Mouse (Mus musculus) hindbrain, postnatal 0 days (tissue): Measurements from ENCODE around the gene Trim43a. TPM values are rescaled to one million over a fixed set of nuclear protein-coding genes. Genes with fewer than 3 reads are reported as not detected.
"Not testable (repeated sequence)": the region's sequence is repeated elsewhere in the genome, so short reads cannot be mapped to it uniquely, and the experiment has no call there.

Experiments used
- ATAC-seq: fragments of 200-750 bp; cut with Nextera tagmentation; 2 replicates; pipeline ENCODE4 v1.8.0; 2017; ENCODE audit warnings: mild to moderate bottlenecking, moderate TSS enrichment, moderate library complexity
- DNase-seq: peaks from one replicate; pipeline ENCODE4 v3.0.0-alpha.2; 2015; ENCODE audit warnings: low spot score
- H3K27ac ChIP-seq: fragments of 300-500 bp; sonication (generic); 2 replicates; pipeline ENCODE4 v1.5.1; 2014; ENCODE audit warnings: mild to moderate bottlenecking
- H3K27me3 ChIP-seq: fragments of 300-500 bp; sonication (generic); 2 replicates; pipeline ENCODE4 v1.6.1; 2014; ENCODE audit warnings: low read length, mixed read lengths; ENCODE audit not compliant: insufficient read depth
- H3K36me3 ChIP-seq: fragments of 300-500 bp; sonication (generic); 2 replicates; pipeline ENCODE4 v1.6.1; 2014; ENCODE audit warnings: low read length, mixed read lengths; ENCODE audit not compliant: insufficient read depth
- H3K4me1 ChIP-seq: fragments of 300-500 bp; sonication (generic); 2 replicates; pipeline ENCODE4 v1.6.1; 2014; ENCODE audit warnings: antibody characterized with exemption, low read length, mixed read lengths; ENCODE audit not compliant: insufficient read depth
- H3K4me2 ChIP-seq: fragments of 300-500 bp; sonication (generic); 2 replicates; pipeline ENCODE4 v1.6.1; 2014; ENCODE audit warnings: low read depth, mild to moderate bottlenecking, low read length, moderate library complexity, mixed read lengths
- H3K4me3 ChIP-seq: fragments of 300-500 bp; sonication (generic); 2 replicates; pipeline ENCODE4 v1.5.1; 2014; ENCODE audit warnings: low read length
- H3K9ac ChIP-seq: fragments of 300-500 bp; sonication (generic); replicated peaks from 2 replicates; pipeline ENCODE4 v1.6.1; 2014; ENCODE audit warnings: mild to moderate bottlenecking, low read length, moderate library complexity, mixed read lengths
- H3K9me3 ChIP-seq: fragments of 300-500 bp; sonication (generic); 2 replicates; pipeline ENCODE4 v1.6.1; 2016; ENCODE audit warnings: low read length, mixed read lengths
- CTCF ChIP-seq: IDR thresholded peaks from 2 replicates; pipeline ENCODE4 v1.5.1; 2016; ENCODE audit warnings: antibody characterized with exemption, control low read depth, low read depth
- WGBS: fragments of 180-500 bp; shearing (Covaris S2); extraction: QIAGEN DNeasy Blood & Tissue Kit; methylation state at CpG from one replicate; pipeline ENCODE4 v1.1.7; 2014; 5-methylcytosine and 5-hydroxymethylcytosine counted together
- polyA plus RNA-seq: library from polyadenylated mRNA; unstranded; fragments of >200 nt; fragmentation: Nextera tagmentation; extraction: Ambion mirVana; gene quantifications from 2 replicates; pipeline ENCODE4 v1.2.1, GENCODE M21; 2015
- total RNA-seq: library from RNA; depleted of rRNA; stranded (reverse); fragments of >200 nt; gene quantifications from 2 replicates; pipeline ENCODE4 v1.2.3, GENCODE M21; 2014; rRNA removed

The Trim43a gene
- total RNA-seq (not detected in 2 replicates), polyA plus RNA-seq (0.16 TPM in 1 of 2 replicates, not detected in the other)

DNA sequence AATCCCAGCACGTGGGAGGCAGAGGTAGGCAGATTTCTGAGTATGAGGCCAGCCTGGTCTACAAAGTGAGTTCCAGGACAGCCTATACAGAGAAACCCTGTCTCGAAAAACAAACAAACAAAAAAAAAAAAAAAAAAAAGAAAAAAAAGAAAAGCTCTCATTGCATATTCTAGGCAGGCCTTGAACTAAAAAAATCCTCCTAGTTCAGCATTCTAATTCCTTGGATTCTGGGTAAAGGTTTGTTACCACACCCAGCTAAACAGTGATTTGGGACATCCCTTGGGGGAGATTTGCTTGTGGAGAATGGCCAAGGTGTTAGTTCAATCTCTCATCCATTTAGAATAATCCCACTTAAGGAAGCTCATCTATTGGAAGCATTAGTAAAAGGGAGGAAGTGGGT, at the start of gene Trim43a:
Gene Trim43a (plus strand): TSS at position 301 of the 400 bp plus-strand sequence.
- H3K27me3 ChIP-seq, ATAC-seq, H3K36me3 ChIP-seq, H3K9me3 ChIP-seq, H3K9ac ChIP-seq, H3K4me1 ChIP-seq, DNase-seq, H3K4me3 ChIP-seq, H3K4me2 ChIP-seq, H3K27ac ChIP-seq: not testable (repeated sequence)
- 80% methylated on average over 2 of the region's 2 CpGs for WGBS

DNA sequence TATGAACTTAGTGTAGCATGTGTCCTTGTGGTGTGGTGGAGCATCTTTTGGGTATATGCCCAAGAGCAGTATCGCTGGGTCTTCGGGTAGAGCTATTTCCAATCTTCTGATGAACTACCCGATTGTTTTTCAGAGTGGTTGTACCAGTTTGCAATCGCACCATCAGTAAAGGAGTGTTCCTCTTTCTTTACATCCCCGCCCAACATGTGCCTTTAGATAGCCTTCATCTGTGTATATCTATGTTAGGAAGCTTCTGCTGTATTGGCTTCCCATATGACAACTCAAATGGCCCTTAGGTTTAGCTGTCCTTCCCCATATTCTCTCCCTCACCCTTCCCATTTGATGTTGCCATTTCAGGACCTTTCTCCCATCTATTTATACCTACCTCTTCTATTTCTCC, 46.6 kb upstream of the Trim43a start:
- WGBS = 90% methylated on average over 5 of the region's 5 CpGs
- no peak for ATAC-seq
- Histone ChIP-seq H3K4me1 (no peaks in the 10 kb centered on the region), H3K27ac (no peak overlapping the region), H3K4me3 (no peak overlapping the region), H3K36me3 (no peaks in the 10 kb centered on the region), H3K4me2 (no peak overlapping the region), H3K9ac (no peak overlapping the region), H3K27me3 (no peaks in the 10 kb centered on the region), H3K9me3 (no peaks in the 10 kb centered on the region)
- DNase-seq = no peak
- no peak for TF ChIP-seq CTCF

DNA sequence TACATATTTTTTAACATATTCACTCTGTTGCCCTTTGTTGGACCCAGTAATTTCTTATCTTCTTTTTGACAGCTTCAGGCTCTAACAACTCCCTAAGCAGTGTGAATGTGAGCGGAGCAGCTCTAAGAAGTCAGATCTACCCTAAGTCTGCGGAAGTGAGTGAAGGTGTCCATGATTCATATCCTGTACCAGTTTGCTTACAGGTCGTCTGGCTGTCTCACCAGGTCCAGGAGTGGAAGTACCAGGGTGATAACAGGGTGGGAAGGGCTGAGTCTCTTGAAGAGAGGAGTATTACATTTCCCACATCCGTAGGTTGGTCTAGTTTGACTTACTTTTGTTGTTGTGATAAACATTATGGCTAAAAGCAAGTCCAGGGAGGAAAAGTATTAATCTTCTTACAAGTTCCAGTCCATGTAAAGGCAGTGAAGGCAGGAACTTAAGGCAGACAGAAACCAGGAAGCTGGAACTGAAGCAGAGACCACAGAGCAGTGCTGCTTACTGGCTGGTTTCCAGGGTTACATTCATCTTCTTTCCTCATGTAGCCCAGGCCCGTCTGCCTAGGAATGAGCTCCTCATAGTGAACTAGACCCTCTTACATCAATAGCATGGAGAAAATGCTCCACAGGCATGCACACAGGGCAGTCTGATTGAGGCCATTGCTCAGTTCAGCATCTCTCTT, 41.0 kb upstream of the Trim43a start:
- ATAC-seq (no peak), DNase-seq (no peak)
- TF ChIP-seq CTCF = no peak
- Histone ChIP-seq H3K36me3 (no peaks in the 10 kb centered on the region), H3K4me3 (no peak overlapping the region), H3K4me1 (no peaks in the 10 kb centered on the region), H3K9me3 (no peaks in the 10 kb centered on the region), H3K4me2 (no peak overlapping the region), H3K27me3 (no peaks in the 10 kb centered on the region), H3K27ac (no peak overlapping the region), H3K9ac (no peak overlapping the region)
- WGBS = 74% methylated on average over 5 of the region's 5 CpGs

DNA sequence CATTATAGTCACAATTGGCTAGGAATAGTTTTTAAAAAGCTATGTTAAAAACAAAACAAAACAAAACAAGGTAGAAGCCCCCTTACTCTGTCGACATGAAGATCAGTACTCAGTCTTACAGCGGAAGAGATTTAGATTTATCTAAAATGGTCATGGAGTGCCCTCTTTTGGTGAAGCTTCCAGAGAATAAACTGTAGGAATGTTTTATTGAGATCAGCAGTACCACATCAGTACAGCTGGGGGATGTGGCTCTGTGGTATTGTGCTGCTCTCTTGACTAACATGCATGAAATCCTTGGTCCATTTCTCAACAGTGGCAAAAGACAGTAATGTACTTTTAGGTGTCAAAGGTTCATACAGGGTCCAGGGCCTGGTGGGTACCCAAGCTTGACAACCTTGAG, 37.9 kb upstream of the Trim43a start:
- no peaks in the 10 kb centered on the region for H3K27me3 ChIP-seq
- H3K4me2 ChIP-seq = no peak overlapping the region
- WGBS = 17% methylated on average over 2 of the region's 2 CpGs
- H3K36me3 ChIP-seq = no peaks in the 10 kb centered on the region
- no peak overlapping the region for H3K4me3 ChIP-seq
- peak; percentile 73 for TF ChIP-seq CTCF
- no peak overlapping the region for H3K27ac ChIP-seq
- H3K9ac ChIP-seq = no peak overlapping the region
- ATAC-seq (peak; percentile 70), DNase-seq (peak; percentile 72)
- no peaks in the 10 kb centered on the region for H3K4me1 ChIP-seq
- H3K9me3 ChIP-seq = no peaks in the 10 kb centered on the region

DNA sequence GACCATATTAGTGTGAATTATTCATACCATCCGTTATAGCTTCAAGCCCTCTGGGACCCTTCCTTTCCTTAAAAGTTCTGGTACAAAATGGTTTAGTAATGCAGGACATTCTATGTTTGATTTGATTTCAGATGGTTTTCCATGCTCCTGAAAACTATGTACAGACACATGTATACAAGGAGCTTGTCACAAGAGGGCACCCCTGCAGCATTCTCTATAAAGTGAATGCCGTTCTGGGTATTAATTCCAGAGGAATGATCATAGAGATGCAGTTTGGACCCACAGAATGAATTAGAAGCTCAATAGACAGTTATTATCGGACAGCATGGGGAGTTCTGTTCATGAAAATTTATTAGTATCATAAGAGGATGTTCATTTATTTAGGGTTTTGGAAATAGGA, 35.2 kb upstream of the Trim43a start:
- DNase-seq (peak; percentile 80), ATAC-seq (no peak)
- H3K9ac ChIP-seq = no peak overlapping the region
- no peaks in the 10 kb centered on the region for H3K27me3 ChIP-seq
- no peak overlapping the region for H3K27ac ChIP-seq
- H3K9me3 ChIP-seq = no peaks in the 10 kb centered on the region
- peaks cover 9% of the 10 kb centered on the region for H3K4me1 ChIP-seq
- peak; percentile 69 for TF ChIP-seq CTCF
- no peaks in the 10 kb centered on the region for H3K36me3 ChIP-seq
- H3K4me2 ChIP-seq = no peak overlapping the region
- no peak overlapping the region for H3K4me3 ChIP-seq
- 22% methylated on average over 3 of the region's 3 CpGs for WGBS

DNA sequence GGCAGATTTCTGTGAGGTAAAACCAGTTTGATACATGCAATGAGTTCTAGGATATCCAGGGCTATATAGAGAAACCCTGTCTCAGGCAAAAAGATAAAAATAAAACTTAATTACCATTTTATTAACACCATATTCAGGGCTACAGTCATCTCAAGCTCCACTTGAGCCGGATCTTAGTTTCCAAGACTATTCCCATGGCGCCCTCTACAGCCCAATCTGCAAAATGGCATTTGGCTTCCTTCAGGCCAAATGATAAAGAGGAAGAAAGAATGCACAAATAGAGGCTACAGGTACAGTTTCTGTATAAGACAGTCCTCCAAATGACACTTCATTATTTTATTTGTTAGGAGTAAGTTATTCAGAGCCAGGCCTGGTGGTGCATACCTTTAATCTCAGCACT, 34.5 kb upstream of the Trim43a start:
- Histone ChIP-seq H3K27ac (no peak overlapping the region), H3K4me3 (no peak overlapping the region), H3K9ac (no peak overlapping the region), H3K4me2 (no peak overlapping the region), H3K36me3 (no peaks in the 10 kb centered on the region), H3K27me3 (no peaks in the 10 kb centered on the region), H3K9me3 (no peaks in the 10 kb centered on the region), H3K4me1 (peaks cover 10% of the 10 kb centered on the region)
- TF ChIP-seq CTCF = peak; percentile 69
- WGBS = 3% methylated on average over 2 of the region's 2 CpGs
- ATAC-seq (no peak), DNase-seq (peak; percentile 75)

DNA sequence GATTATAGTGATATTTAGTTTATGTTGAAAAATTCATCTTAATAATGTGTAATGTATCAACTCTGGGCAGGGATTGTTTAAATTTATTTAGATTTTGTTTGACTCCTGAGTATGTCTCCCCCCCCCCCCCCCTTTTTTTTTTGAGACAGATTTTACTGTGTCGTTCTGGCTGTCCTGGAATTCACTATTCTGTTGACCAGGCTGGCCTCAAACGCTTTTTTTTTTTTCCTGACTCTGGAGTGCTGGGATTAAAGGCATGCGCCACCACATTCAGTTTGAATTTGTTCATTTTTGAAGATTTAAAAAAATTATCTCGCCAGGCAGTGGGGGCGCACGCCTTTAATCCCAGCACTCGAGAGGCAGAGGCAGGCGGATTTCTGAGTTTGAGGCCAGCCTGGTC, 34.0 kb upstream of the Trim43a start:
- TF ChIP-seq CTCF = no peak
- Histone ChIP-seq H3K9ac (no peak overlapping the region), H3K4me2 (no peak overlapping the region), H3K36me3 (no peaks in the 10 kb centered on the region), H3K27ac (no peak overlapping the region), H3K9me3 (no peaks in the 10 kb centered on the region), H3K4me3 (no peak overlapping the region), H3K4me1 (peaks cover 10% of the 10 kb centered on the region), H3K27me3 (no peaks in the 10 kb centered on the region)
- WGBS = 68% methylated on average over 8 of the region's 8 CpGs
- ATAC-seq = no peak
- DNase-seq = no peak
